Mouse (Mus musculus): ENCODE results near the gene Per1.
A peak's percentile ranks its signal among the peaks of the same experiment; 100 is the strongest.

Per1 gene

GRCm38 (mm10) chr11:69094697-69095429, at the start of gene Per1:
Per1 (plus strand) TSS chr11:69095217.
- DNase-seq (ENCODE audit: low spot score in 2 of 2), result peak; percentile 95 to 99

GRCm38 (mm10) chr11:69045531-69046394, 49.3 kb upstream of the Per1 start, which contains the start of gene Aurkb:
Aurkb (plus strand) TSS chr11:69045647.
- DNase-seq (ENCODE audit: low spot score in 2 of 2), result peak; percentile 83 to 87

GRCm38 (mm10) chr11:69046395-69046774, 48.6 kb upstream of the Per1 start:
- no peak for DNase-seq (ENCODE audit: low spot score in 2 of 2)

- DNase-seq (ENCODE audit: low spot score in 2 of 2), result no peak
These were observed 47.4 kb upstream of the Per1 start for GRCm38 (mm10) chr11:69047592-69047991.

GRCm38 (mm10) chr11:69048151-69048550, 46.9 kb upstream of the Per1 start:
- no peak for DNase-seq (ENCODE audit: low spot score in 2 of 2)

GRCm38 (mm10) chr11:69050748-69051147, 44.3 kb upstream of the Per1 start:
- DNase-seq (ENCODE audit: low spot score in 2 of 2), result no peak

- DNase-seq (ENCODE audit: low spot score in 2 of 2), result no peak
These were observed 43.2 kb upstream of the Per1 start for GRCm38 (mm10) chr11:69051771-69052170.

- no peak for DNase-seq (ENCODE audit: low spot score in 2 of 2)
These were observed 42.1 kb upstream of the Per1 start for GRCm38 (mm10) chr11:69052824-69053421.

GRCm38 (mm10) chr11:69053848-69054247, 41.2 kb upstream of the Per1 start:
- no peak for DNase-seq (ENCODE audit: low spot score in 2 of 2)

- DNase-seq (ENCODE audit: low spot score in 2 of 2), result no peak
These were observed 36.8 kb upstream of the Per1 start for GRCm38 (mm10) chr11:69058265-69058664.

GRCm38 (mm10) chr11:69058729-69059356, 36.2 kb upstream of the Per1 start:
- no peak for DNase-seq (ENCODE audit: low spot score in 2 of 2)

- DNase-seq (ENCODE audit: low spot score in 2 of 2), result peak; percentile 93 to 94
These were observed 35.6 kb upstream of the Per1 start, which contains the start of gene Borcs6 for GRCm38 (mm10) chr11:69059357-69059974. Borcs6 (plus strand) TSS chr11:69059717.

- DNase-seq (ENCODE audit: low spot score in 2 of 2), result peak in 1 of 2 experiments; percentile 62
These were observed 35.0 kb upstream of the Per1 start for GRCm38 (mm10) chr11:69059975-69060411.

- DNase-seq (ENCODE audit: low spot score in 2 of 2), result no peak
These were observed 34.4 kb upstream of the Per1 start for GRCm38 (mm10) chr11:69060448-69061254.

- no peak for DNase-seq (ENCODE audit: low spot score in 2 of 2)
These were observed 33.6 kb upstream of the Per1 start for GRCm38 (mm10) chr11:69061255-69061912.

- peak; percentile 58 to 67 for DNase-seq (ENCODE audit: low spot score in 2 of 2)
These were observed 32.7 kb upstream of the Per1 start for GRCm38 (mm10) chr11:69062194-69062760.

- DNase-seq (ENCODE audit: low spot score in 2 of 2), result peak; percentile 92 to 97
These were observed 32.2 kb upstream of the Per1 start for GRCm38 (mm10) chr11:69062761-69063224.

GRCm38 (mm10) chr11:69063413-69064201, 31.4 kb upstream of the Per1 start:
- peak; percentile 73 to 89 for DNase-seq (ENCODE audit: low spot score in 2 of 2)
